Mouse (Mus musculus): ENCODE data around the gene Adra1b.

DNA sequence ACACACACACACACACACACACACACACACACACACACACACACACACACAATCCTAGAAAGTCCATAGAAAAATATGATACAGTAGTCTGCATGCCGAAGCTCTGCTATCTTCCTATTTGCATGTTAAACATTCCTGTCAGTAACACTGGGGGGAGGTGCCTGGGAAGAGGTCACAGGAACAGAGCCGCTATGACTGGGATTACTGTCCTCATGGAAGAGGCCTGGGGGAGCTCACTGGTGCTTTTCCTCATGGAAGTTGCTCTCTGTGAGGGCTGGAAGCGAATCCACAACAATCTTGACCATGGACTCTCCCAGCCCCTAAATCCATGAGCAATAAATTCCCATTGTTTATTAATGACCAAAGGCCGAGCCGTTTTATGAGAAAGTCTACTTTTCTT, 77.7 kb downstream of the Adra1b start:
- TF ChIP-seq CTCF (IDR thresholded peaks at IDR 0.05; ENCODE audit: low read depth, low read length), result no peak
- TF ChIP-seq POLR2A (IDR thresholded peaks at IDR 0.05; ENCODE audit: extremely low read depth, insufficient read depth, low read length), result no peak

Data from liver, adult 2 months (tissue).